Mouse (Mus musculus) monocyte, adult 2 months (primary cell): ENCODE data around the gene Nfix.

Experiments used
- DNase-seq, 2 experiments: peaks; one replicate each; pipeline ENCODE4 v3.0.0; 2022; ENCODE audit warnings: low spot score in 2 of 2, low read depth in 1 of 2

Nfix gene

DNA sequence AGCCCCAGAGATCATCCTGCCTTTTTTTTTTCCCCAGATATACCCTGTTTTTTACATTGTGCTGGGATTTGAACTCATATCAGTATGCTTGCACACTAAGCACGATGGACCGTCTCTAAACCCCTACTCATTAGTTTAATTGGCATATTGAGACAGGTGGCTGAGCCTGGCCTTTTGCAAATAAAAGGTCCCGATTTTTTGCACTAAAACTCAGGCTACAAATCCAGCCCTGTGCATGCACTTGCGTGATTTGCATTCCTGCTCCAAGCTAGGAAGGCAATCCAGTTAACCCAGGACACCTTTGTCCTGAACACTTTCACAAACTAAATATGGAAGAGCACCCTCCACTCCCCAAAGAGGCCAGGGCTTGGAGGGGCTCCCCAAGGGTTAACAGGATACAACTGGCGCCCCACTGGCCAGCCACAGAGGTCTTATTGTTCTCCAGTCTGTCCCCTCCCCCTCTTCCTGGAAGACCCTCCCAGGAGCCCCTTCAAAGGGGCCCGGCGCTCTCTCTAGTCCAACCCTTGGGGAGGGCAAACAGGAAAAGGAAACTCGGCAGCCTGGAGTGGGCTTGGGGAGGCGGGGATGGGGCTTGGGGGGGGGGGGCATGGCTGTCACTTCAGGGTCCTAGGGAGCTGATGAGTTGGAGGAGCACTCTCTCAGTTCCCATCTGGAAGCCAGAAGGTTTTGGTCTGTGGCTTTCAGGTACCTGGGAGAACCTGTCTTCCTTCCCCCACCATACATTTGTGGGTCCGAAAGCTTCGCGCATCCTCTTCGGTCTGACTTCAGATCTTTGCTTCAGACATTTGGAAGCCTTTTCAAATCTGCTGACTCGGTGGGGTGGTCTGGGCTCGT lies 144.6 kb downstream of the Nfix start:
- no peak for DNase-seq

DNA sequence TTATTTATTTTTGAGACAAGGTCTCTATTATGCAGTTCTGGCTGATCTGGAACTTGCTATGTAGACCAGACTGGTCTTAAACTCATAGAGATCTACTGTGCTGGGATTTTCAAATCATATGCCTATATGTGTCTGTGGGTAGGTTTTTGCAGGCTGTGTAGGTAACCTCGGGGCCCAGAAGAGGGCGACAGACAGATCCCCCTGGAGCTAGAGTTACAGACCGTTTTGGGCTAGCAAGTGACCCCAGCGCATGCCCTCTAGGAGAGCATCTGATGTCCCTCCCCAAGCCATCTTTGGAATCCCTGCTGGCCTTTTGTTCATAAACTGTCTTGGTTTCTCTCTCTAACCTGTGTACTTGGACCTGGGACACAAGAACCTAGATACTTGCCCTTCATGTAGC lies 145.5 kb downstream of the Nfix start:
- DNase-seq: no peak

DNA sequence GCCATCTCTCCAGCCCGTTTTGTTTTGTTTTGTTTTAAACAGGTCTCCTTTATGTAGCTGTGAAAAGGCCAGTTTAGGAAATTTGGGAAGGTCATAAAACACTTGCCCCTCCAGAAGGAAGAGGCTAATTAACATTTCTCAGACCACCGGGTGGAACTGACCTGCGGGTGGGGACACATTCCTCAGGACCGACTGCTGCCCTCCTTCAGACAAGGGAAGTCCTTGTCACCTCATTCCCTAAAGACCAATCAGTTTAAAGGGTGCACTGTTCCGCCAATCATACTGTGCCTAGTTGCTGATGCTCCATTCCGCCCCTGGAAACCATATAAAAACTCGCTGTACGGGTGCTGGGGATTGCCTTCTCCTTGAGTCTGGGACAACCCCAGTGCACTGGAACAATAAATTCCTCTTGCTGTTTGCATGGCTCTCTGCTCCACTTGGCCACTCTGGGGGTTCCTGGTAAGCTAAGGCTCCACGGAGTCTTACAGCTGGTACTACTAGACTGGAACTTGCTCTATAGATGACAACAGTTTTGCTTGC lies 147.0 kb downstream of the Nfix start:
- DNase-seq: no peak

DNA sequence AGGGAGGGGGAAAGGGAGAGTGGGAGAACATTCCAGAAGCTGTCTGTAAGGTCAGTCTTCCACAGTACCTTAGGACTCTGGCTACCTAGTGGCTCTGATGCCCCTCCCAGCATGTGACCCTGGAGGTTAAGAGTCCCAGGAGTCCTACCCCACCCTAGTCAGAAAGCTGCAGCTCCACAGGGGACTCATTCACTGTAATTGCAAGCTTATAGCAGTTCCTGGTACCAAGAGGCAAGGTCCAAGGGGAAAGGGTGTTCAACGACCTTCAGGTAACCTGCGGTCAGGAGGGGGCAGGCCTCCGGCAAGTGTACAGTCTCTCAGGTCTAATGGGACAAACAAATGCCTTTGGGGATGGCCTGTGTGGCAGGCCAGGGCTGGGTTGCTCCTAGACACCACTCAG lies 149.9 kb downstream of the Nfix start:
- DNase-seq: no peak
